Mouse (Mus musculus): ENCODE data around the gene Cd36. TPM values are rescaled to one million over a fixed set of nuclear protein-coding genes. Genes with fewer than 3 reads are reported as not detected.

The Cd36 gene
- polyA plus RNA-seq, 1 experiment from 2014 or later = 11.9 TPM

Other genes with a start within 250 kb of the Cd36 start
- gene Gnat3, start 73.7 kb upstream of the Cd36 start, polyA plus RNA-seq (2014; fragmentation: Nextera tagmentation; extraction: Ambion mirVana) = not detected in 2 replicates